Mouse (Mus musculus) midbrain, postnatal 0 days (tissue): ENCODE data around the gene Trim71. TPM values are rescaled to one million over a fixed set of nuclear protein-coding genes. Genes with fewer than 3 reads are reported as not detected.

ENCODE experiments used
- ATAC-seq: fragments of 200-750 bp; cut with Nextera tagmentation; 2 replicates; pipeline ENCODE4 v1.8.0; 2017; ENCODE audit warnings: moderate number of reproducible peaks, mild to moderate bottlenecking, moderate TSS enrichment, moderate library complexity; ENCODE audit not compliant: low FRiP score
- DNase-seq: peaks from one replicate; pipeline ENCODE4 v3.0.0-alpha.2; 2015; ENCODE audit warnings: low spot score
- H3K27ac ChIP-seq: fragments of 300-500 bp; sonication (generic); 2 replicates; pipeline ENCODE4 v1.5.1; 2014; ENCODE audit warnings: low read depth, mild to moderate bottlenecking, low read length, mixed read lengths
- H3K27me3 ChIP-seq: fragments of 300-500 bp; sonication (generic); 2 replicates; pipeline ENCODE4 v1.6.1; 2014; ENCODE audit warnings: low read length, control low read depth, mixed read lengths; ENCODE audit not compliant: insufficient read depth
- H3K36me3 ChIP-seq: fragments of 300-500 bp; sonication (generic); 2 replicates; pipeline ENCODE4 v1.6.1; 2014; ENCODE audit warnings: low read length, control low read depth, mixed read lengths; ENCODE audit not compliant: insufficient read depth
- H3K4me1 ChIP-seq: fragments of 300-500 bp; sonication (generic); 2 replicates; pipeline ENCODE4 v1.6.1; 2014; ENCODE audit warnings: mild to moderate bottlenecking, control low read depth, antibody characterized with exemption, low read length, mixed read lengths; ENCODE audit not compliant: insufficient read depth
- H3K4me2 ChIP-seq: fragments of 300-500 bp; sonication (generic); 2 replicates; pipeline ENCODE4 v1.6.1; 2014; ENCODE audit warnings: low read depth, mild to moderate bottlenecking, low read length, mixed read lengths; ENCODE audit not compliant: poor library complexity, severe bottlenecking
- H3K4me3 ChIP-seq: fragments of 300-500 bp; sonication (generic); 2 replicates; pipeline ENCODE4 v1.5.1; 2014; ENCODE audit warnings: low read depth, mild to moderate bottlenecking, low read length, moderate library complexity
- H3K9ac ChIP-seq: fragments of 300-500 bp; sonication (generic); replicated peaks from 2 replicates; pipeline ENCODE4 v1.6.1; 2014; ENCODE audit warnings: mild to moderate bottlenecking, low read length, moderate library complexity, mixed read lengths; ENCODE audit not compliant: poor library complexity, severe bottlenecking
- H3K9me3 ChIP-seq: fragments of 300-500 bp; sonication (generic); 2 replicates; pipeline ENCODE4 v1.6.1; 2016; ENCODE audit warnings: low read length, control low read depth
- CTCF ChIP-seq: IDR thresholded peaks from 2 replicates; pipeline ENCODE4 v1.5.1; 2016; ENCODE audit warnings: antibody characterized with exemption, mild to moderate bottlenecking
- WGBS: fragments of 180-500 bp; shearing (Covaris S2); extraction: QIAGEN DNeasy Blood & Tissue Kit; methylation state at CpG from one replicate; pipeline ENCODE4 v1.1.7; 2014; 5-methylcytosine and 5-hydroxymethylcytosine counted together
- polyA plus RNA-seq: library from polyadenylated mRNA; unstranded; fragments of >200 nt; fragmentation: Nextera tagmentation; extraction: Ambion mirVana; gene quantifications from 2 replicates; pipeline ENCODE4 v1.2.1, GENCODE M21; 2015
- total RNA-seq: library from RNA; depleted of rRNA; stranded (reverse); fragments of >200 nt; gene quantifications from 2 replicates; pipeline ENCODE4 v1.2.3, GENCODE M21; 2014

Trim71 gene
- total and polyA plus RNA-seq, 2 experiments from 2014 or later, result 0.14 to 0.27 TPM

DNA sequence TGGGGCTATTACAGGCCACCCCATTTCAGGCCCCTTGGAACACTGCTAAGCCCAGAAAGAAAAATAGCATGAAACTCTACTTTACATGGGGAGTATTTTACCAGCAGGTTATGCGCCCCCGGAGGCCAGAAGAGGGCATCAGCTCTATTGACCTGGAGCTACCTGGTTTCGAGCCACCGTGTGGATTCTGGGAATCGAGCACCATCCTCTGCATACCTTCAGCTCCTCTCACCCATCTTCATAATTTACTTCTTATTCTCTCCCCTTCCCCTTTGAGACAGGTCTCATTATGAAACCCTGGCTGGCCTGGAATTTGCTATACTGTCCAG, 20.8 kb upstream of the Trim71 start:
- TF ChIP-seq CTCF, result peak; percentile 47

GRCm38 (mm10) chr9:114584183-114585016, 20.2 kb upstream of the Trim71 start:
- H3K27ac ChIP-seq, result no peak overlapping the region
- H3K4me3 ChIP-seq, result peak overlapping the region; percentile 14
- peak overlapping the region; percentile 48 for H3K4me2 ChIP-seq
- H3K36me3 ChIP-seq, result peaks cover 15% of the 10 kb centered on the region; the same call in 1 of the 2 replicates
- no peaks in the 10 kb centered on the region for H3K9me3 ChIP-seq
- no peak for TF ChIP-seq CTCF
- H3K27me3 ChIP-seq, result no peaks in the 10 kb centered on the region
- H3K9ac ChIP-seq, result no peak overlapping the region
- DNase-seq, result peak; percentile 35
- ATAC-seq, result no peak; the same call in 1 of the 2 replicates
- 10% methylated on average over 31 of the region's 31 CpGs for WGBS
- H3K4me1 ChIP-seq, result peaks cover 4% of the 10 kb centered on the region; the same call in 1 of the 2 replicates

More for the DNA sequence above, 20.8 kb upstream of the Trim71 start:
- 53% methylated on average over 5 of the region's 5 CpGs for WGBS
- Histone ChIP-seq H3K9ac (no peak overlapping the region), H3K4me2 (no peak overlapping the region), H3K4me1 (peaks cover 4% of the 10 kb centered on the region; the same call in 1 of the 2 replicates), H3K27ac (no peak overlapping the region), H3K27me3 (no peaks in the 10 kb centered on the region), H3K4me3 (no peak overlapping the region), H3K36me3 (peaks cover 15% of the 10 kb centered on the region; the same call in 1 of the 2 replicates), H3K9me3 (no peaks in the 10 kb centered on the region)
- no peak for DNase-seq
- no peak for ATAC-seq

DNA sequence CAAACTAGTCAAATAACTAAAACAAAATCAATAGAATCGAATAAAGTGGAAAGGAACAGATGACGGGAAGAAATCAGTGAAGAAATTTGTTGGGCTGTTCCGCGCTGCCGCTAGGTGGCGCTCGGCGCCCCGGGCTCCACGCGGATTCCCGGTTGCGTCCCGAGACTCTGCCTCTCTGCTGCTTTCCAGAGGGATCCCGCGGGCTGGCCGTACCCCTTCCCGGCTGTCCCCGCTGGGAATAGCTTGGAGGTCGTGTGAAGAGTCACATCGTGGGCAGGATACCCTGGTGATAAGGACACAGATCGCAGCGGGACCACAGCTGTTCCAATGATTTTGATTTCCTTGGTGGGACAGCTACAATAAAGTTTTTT, 19.6 kb upstream of the Trim71 start:
- H3K4me2 ChIP-seq, result peak overlapping the region; percentile 48
- H3K9me3 ChIP-seq, result no peaks in the 10 kb centered on the region
- H3K27ac ChIP-seq, result no peak overlapping the region
- H3K9ac ChIP-seq, result no peak overlapping the region
- ATAC-seq (no peak; the same call in 1 of the 2 replicates), DNase-seq (peak; percentile 66)
- H3K27me3 ChIP-seq, result no peaks in the 10 kb centered on the region
- peak; percentile 87 for TF ChIP-seq CTCF
- WGBS, result under 1% methylated on average over 23 of the region's 23 CpGs
- H3K4me3 ChIP-seq, result peak overlapping the region; percentile 14
- peaks cover 4% of the 10 kb centered on the region; the same call in 1 of the 2 replicates for H3K4me1 ChIP-seq
- peaks cover 10% of the 10 kb centered on the region; the same call in 1 of the 2 replicates for H3K36me3 ChIP-seq

DNA sequence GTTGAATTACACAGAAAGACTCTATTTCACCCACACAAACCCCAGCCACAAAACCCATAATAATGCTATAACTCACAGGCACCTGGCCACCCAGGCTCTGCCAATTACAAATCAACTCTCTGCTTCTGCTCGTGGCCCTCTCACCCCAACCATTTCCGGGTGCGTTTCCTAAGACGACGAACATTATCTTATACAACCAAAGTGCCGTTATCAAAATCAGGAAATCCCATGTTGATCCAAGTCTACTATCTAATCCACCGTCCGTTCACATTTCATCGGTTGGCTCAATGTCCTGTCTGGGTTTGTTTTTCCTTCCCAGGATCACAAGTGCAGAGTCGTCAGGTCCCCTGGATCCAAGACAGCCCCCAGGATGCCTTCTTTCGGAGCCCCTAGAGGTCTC, 14.5 kb upstream of the Trim71 start:
- Histone ChIP-seq H3K4me3 (no peak overlapping the region), H3K9ac (no peak overlapping the region), H3K4me1 (no peaks in the 10 kb centered on the region), H3K36me3 (no peaks in the 10 kb centered on the region), H3K27me3 (no peaks in the 10 kb centered on the region), H3K27ac (no peak overlapping the region), H3K9me3 (no peaks in the 10 kb centered on the region), H3K4me2 (no peak overlapping the region)
- WGBS, result 86% methylated on average over 11 of the region's 11 CpGs
- ATAC-seq, result no peak
- no peak for DNase-seq
- no peak for TF ChIP-seq CTCF

GRCm38 (mm10) chr9:114576001-114576400, 11.8 kb upstream of the Trim71 start:
- no peak overlapping the region for H3K27ac ChIP-seq
- 100% methylated on average over 1 of the region's 1 CpGs for WGBS
- no peak overlapping the region for H3K4me3 ChIP-seq
- no peaks in the 10 kb centered on the region for H3K4me1 ChIP-seq
- no peaks in the 10 kb centered on the region for H3K27me3 ChIP-seq
- no peaks in the 10 kb centered on the region for H3K36me3 ChIP-seq
- no peak for TF ChIP-seq CTCF
- no peaks in the 10 kb centered on the region for H3K9me3 ChIP-seq
- no peak overlapping the region for H3K4me2 ChIP-seq
- no peak overlapping the region for H3K9ac ChIP-seq
- no peak for DNase-seq
- ATAC-seq, result no peak

DNA sequence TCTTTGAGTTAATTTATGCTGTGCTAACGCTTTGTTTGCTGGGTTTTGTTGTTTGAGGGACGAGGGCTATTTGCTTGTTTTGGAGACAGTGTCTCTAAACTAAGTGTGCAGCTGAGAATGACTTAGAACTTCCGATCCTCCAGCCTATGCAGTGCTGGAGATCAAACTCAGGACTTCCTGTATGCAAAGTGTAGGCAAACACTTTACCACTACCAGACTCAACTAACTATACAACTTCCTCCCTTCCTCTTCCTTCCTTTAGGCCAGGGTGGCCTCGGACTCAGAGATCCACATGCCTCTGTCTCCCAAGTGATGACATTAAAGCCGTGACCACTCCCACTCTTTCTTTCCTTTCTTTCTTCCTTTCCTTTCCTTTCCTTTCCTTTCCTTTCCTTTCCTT, 9.4 kb upstream of the Trim71 start:
- no peaks in the 10 kb centered on the region for H3K4me1 ChIP-seq
- H3K4me3 ChIP-seq, result no peak overlapping the region
- ATAC-seq, result no peak
- H3K9me3 ChIP-seq, result no peaks in the 10 kb centered on the region
- 71% methylated on average over 5 of the region's 5 CpGs for WGBS
- H3K27ac ChIP-seq, result no peak overlapping the region
- no peaks in the 10 kb centered on the region for H3K36me3 ChIP-seq
- TF ChIP-seq CTCF, result no peak
- no peak overlapping the region for H3K4me2 ChIP-seq
- DNase-seq, result no peak
- no peaks in the 10 kb centered on the region for H3K27me3 ChIP-seq
- H3K9ac ChIP-seq, result no peak overlapping the region
